Mouse (Mus musculus): ENCODE results near the gene Pramel5.
"Not testable (repeated sequence)": the region's sequence is repeated elsewhere in the genome, so short reads cannot be mapped to it uniquely, and the experiment has no call there.

Gene Pramel5

DNA sequence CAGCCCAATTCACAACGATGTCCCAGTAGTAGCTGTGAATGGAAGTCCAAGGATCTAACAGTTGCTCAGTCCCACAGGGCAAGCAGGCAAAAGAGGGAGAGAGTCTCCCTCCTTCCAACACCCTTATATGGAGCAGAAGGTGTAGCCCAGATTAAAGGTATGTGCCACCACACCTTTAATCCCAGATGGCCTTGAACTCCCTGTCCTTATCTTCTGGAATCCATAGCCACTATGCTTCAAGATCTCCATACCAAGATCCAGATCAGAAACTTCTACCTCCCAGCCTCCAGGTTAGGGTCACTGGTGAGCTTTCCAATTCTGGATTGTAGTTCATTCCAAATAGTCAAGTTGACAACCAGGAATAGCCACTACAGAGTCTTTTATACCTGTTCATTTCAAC is at the start of gene Pramel5:
TSS of gene Pramel5 (minus strand) at position 101 of the 400 bp plus-strand sequence.
- DNase-seq (ENCODE audit: extremely low spot score) = not testable (repeated sequence)

DNA sequence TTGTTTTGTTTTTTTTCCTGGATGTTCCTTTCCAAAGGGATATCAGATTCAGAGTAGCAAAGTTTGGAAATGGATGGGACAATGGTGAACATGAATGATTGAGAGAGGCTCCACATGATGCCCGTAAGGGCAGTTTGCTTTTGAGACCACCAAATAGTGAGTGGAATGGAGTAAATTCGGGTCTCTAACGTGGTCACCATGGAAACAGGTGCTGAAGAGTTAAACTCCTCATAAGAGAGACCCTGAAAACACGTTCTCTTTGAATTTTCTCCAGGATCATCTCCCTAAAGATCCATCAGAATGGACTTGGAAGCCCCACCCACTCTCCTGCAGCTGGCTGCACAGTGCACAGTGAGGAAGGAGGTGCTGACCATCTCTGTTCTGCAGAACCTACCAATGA is 49.7 kb upstream of the Pramel5 start, which contains the start of gene Gm13128:
TSS of gene Gm13128 (plus strand) at position 301 of the 400 bp plus-strand sequence.
- not testable (repeated sequence) for DNase-seq (ENCODE audit: extremely low spot score)

DNA sequence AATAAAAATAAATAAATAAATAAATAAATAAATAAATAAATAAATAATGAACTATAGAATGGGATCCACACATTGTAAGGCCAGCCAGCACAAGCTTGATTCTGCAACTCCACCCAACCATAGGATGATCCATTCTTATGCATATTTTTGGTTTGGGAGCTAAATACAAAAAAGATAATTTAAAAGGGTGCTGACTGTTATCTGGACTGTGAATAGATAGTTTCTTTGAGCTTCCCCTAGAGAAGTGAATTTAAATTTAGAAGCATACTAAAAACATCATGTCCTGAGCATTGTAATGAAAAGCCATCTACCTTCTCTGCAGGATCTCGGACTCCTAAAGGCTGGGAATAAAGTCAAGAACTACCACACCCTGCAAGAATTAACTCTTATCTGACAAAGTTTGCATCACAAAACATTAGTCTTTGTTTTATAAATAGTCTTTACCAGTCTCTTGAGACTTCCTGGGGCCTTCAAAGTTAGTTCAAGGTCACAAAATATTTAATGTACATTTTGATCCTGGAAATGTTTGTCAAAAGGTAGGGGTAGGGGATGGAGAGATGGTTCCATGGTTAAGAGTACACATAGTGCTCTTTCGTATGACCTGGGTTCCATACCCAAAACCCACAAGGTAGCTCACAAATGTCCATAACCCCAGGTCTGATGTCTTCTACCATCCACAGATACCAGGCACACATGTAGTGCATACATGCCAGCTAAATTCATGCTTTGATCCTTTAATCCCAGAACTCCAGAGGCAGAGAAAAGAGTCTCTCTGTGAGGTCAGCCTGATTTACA is 32.6 kb upstream of the Pramel5 start:
- DNase-seq (ENCODE audit: extremely low spot score) = not testable (repeated sequence)

DNA sequence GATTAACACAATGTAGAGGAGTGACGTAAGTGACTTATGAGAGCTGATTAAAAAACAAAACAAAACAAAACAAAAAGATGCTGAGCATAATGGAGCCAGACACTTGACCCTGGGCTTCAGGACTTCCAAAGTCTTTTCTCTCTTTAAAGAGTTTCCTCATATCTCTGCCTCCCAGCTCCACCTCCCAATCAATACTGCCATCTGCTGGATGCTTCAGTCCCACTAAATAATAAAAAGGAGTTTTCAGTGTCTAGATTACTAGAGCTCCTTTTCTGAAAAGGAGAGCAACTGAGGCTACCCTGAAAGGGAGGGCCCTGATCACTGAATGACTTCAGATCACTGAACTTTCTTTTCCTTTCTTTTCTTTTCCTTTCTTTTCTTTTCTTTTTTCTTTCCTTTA is 19.1 kb upstream of the Pramel5 start:
- not testable (repeated sequence) for DNase-seq (ENCODE audit: extremely low spot score)

DNA sequence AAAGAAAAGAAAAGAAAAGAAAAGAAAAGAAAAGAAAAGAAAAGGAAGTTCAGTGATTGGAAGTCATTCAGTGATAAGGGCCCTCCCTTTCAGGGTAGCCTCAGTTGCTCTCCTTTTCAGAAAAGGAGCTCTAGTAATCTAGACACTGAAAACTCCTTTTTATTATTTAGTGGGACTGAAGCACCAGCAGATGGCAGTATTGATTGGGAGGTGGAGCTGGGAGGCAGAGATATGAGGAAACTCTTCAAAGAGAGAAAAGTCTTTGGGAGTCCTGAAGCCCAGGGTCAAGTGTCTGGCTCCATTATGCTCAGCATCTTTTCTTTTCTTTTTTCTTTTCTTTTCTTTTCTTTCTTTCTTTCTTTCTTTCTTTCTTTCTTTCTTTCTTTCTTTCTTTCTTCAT is 25.5 kb downstream of the Pramel5 start:
- DNase-seq (ENCODE audit: extremely low spot score) = not testable (repeated sequence)
